Mouse (Mus musculus) adrenal gland, postnatal 36 days (tissue): Measurements from ENCODE around the gene Leprot. TPM values are rescaled to one million over a fixed set of nuclear protein-coding genes. Genes with fewer than 3 reads are reported as not detected.

Experiments
- DNase-seq, 2 experiments: peaks; one replicate each; pipeline ENCODE4 v3.0.0; 2021; ENCODE audit warnings: mixed read lengths in 1 of 2
- total RNA-seq, 2 experiments: library from RNA; stranded (reverse); gene quantifications; 2 replicates each; pipeline ENCODE4 v1.2.3; 2021

Gene Leprot
- total RNA-seq, 2 experiments from 2014 or later, result 53.0 to 78.7 TPM

GRCm38 (mm10) chr4:101664160-101664750 lies 16.7 kb downstream of the Leprot start:
- peak; percentile 61 to 75 for DNase-seq

- DNase-seq, result no peak
These were observed 17.2 kb downstream of the Leprot start for GRCm38 (mm10) chr4:101664766-101665165.

- DNase-seq, result no peak
These were observed 21.6 kb downstream of the Leprot start for GRCm38 (mm10) chr4:101669161-101669560.

GRCm38 (mm10) chr4:101669811-101670210 lies 22.3 kb downstream of the Leprot start:
- peak in 1 of 2 experiments; percentile 14 for DNase-seq

- no peak for DNase-seq
These were observed 27.3 kb downstream of the Leprot start for GRCm38 (mm10) chr4:101674790-101675189.

- peak; percentile 18 to 20 for DNase-seq
These were observed 28.2 kb downstream of the Leprot start for GRCm38 (mm10) chr4:101675726-101676125.

- DNase-seq, result peak in 1 of 2 experiments; percentile 31
These were observed 35.1 kb downstream of the Leprot start for GRCm38 (mm10) chr4:101682620-101683019.

- DNase-seq, result peak; percentile 21 to 36
These were observed 35.6 kb downstream of the Leprot start for GRCm38 (mm10) chr4:101683086-101683485.

GRCm38 (mm10) chr4:101684821-101685220 lies 37.3 kb downstream of the Leprot start:
- no peak for DNase-seq

GRCm38 (mm10) chr4:101686227-101686810 lies 38.8 kb downstream of the Leprot start:
- DNase-seq, result no peak

- DNase-seq, result no peak
These were observed 41.7 kb downstream of the Leprot start for GRCm38 (mm10) chr4:101689241-101689640.

GRCm38 (mm10) chr4:101689645-101690044 lies 42.1 kb downstream of the Leprot start:
- DNase-seq, result no peak

- no peak for DNase-seq
These were observed 45.4 kb downstream of the Leprot start for GRCm38 (mm10) chr4:101692892-101693291.

GRCm38 (mm10) chr4:101694529-101694928 lies 47.0 kb downstream of the Leprot start:
- DNase-seq, result no peak

- DNase-seq, result no peak
These were observed 49.7 kb downstream of the Leprot start for GRCm38 (mm10) chr4:101697236-101697635.

GRCm38 (mm10) chr4:101699423-101699822 lies 51.9 kb downstream of the Leprot start:
- DNase-seq, result no peak

GRCm38 (mm10) chr4:101700892-101701640 lies 53.5 kb downstream of the Leprot start:
- DNase-seq, result no peak

- no peak for DNase-seq
These were observed 57.8 kb downstream of the Leprot start for GRCm38 (mm10) chr4:101705325-101705724.

GRCm38 (mm10) chr4:101707234-101707633 lies 59.7 kb downstream of the Leprot start:
- DNase-seq, result no peak

- no peak for DNase-seq
These were observed 60.4 kb downstream of the Leprot start for GRCm38 (mm10) chr4:101707953-101708352.
